Mouse (Mus musculus) kidney, adult 2 months (tissue): Measurements from ENCODE around the gene Dynlrb1.

Source experiments
- CTCF ChIP-seq: fragments of 200-500 bp; conservative IDR thresholded peaks from 2 replicates; pipeline ENCODE4 v1.5.1; 2011; ENCODE audit warnings: low read depth, mild to moderate bottlenecking, control low read depth, low read length, moderate library complexity, mixed read lengths; ENCODE audit not compliant: insufficient read depth, insufficient read length
- POLR2A ChIP-seq: fragments of 200-500 bp; IDR thresholded peaks from one replicate; pipeline ENCODE4 v1.6.1; 2011; ENCODE audit warnings: low read depth, low read length, control low read depth

GRCm38 (mm10) chr2:155293946-155294345, 57.6 kb downstream of the Dynlrb1 start:
- TF ChIP-seq CTCF (no peak; the same call in 1 of the 2 replicates), POLR2A (no peak)
